Mouse (Mus musculus) myocyte (in vitro differentiated cells): ENCODE results near the gene Apoc4. TPM values are rescaled to one million over a fixed set of nuclear protein-coding genes. Genes with fewer than 3 reads are reported as not detected.

Source experiments
- H3K27me3 ChIP-seq: one replicate; pipeline ENCODE4 v1.6.1; 2011; ENCODE audit not compliant: control insufficient read depth, insufficient read depth, insufficient read length
- H3K36me3 ChIP-seq: one replicate; pipeline ENCODE4 v1.6.1; 2011; ENCODE audit not compliant: control insufficient read depth, insufficient read depth
- H3K4me2 ChIP-seq: one replicate; pipeline ENCODE4 v1.6.1; 2011; ENCODE audit warnings: low read depth, control low read depth
- H3K4me3 ChIP-seq: one replicate; pipeline ENCODE4 v1.5.1; 2011; ENCODE audit warnings: mild to moderate bottlenecking, control low read depth, moderate library complexity
- H3K79me2 ChIP-seq: one replicate; pipeline ENCODE4 v1.6.1; 2011; ENCODE audit not compliant: control insufficient read depth, insufficient read depth
- H3ac ChIP-seq: one replicate; pipeline ENCODE4 v1.6.1; 2011; ENCODE audit not compliant: control insufficient read depth, insufficient read length
- CEBPB ChIP-seq: IDR thresholded peaks from 2 replicates; pipeline ENCODE4 v1.6.1; 2011; ENCODE audit warnings: mild to moderate bottlenecking, moderate library complexity; ENCODE audit not compliant: poor library complexity, insufficient read depth, severe bottlenecking
- E2F4 ChIP-seq: IDR thresholded peaks from one replicate; pipeline ENCODE4 v1.6.1; 2011; ENCODE audit warnings: mild to moderate bottlenecking, control low read depth, moderate library complexity; ENCODE audit not compliant: insufficient read depth
- MAX ChIP-seq: IDR thresholded peaks from one replicate; pipeline ENCODE4 v1.6.1; 2011; ENCODE audit warnings: low read depth, mild to moderate bottlenecking, control low read depth
- MYOD1 ChIP-seq, 3 experiments: IDR thresholded peaks; one replicate each; pipeline ENCODE4 v1.6.1; 2011; ENCODE audit warnings: control low read depth in 2 of 3, low read depth in 2 of 3, mild to moderate bottlenecking in 2 of 3, moderate library complexity in 1 of 3; ENCODE audit not compliant: insufficient read length in 2 of 3, control insufficient read depth in 1 of 3
- MYOG ChIP-seq, 3 experiments: IDR thresholded peaks; one replicate each; pipeline ENCODE4 v1.6.1; 2011; ENCODE audit warnings: control low read depth in 2 of 3, low read depth in 2 of 3, mild to moderate bottlenecking in 2 of 3; ENCODE audit not compliant: insufficient read length in 2 of 3, control insufficient read depth in 1 of 3, insufficient read depth in 1 of 3
- POLR2A ChIP-seq: IDR thresholded peaks from one replicate; pipeline ENCODE4 v1.6.1; 2011; ENCODE audit warnings: low read depth, mild to moderate bottlenecking, control low read depth, moderate library complexity; ENCODE audit not compliant: insufficient read length
- POLR2AphosphoS2 ChIP-seq: IDR thresholded peaks from one replicate; pipeline ENCODE4 v1.6.1; 2011; ENCODE audit warnings: low read depth, control low read depth; ENCODE audit not compliant: insufficient read length
- REST ChIP-seq: IDR thresholded peaks from one replicate; pipeline ENCODE4 v1.6.1; 2011; ENCODE audit warnings: mild to moderate bottlenecking, control low read depth, moderate library complexity; ENCODE audit not compliant: insufficient read depth, insufficient read length
- SRF ChIP-seq: IDR thresholded peaks from one replicate; pipeline ENCODE4 v1.6.1; 2011; ENCODE audit warnings: low read depth; ENCODE audit not compliant: control insufficient read depth, insufficient read length
- TCF12 ChIP-seq: IDR thresholded peaks from one replicate; pipeline ENCODE4 v1.6.1; 2011; ENCODE audit warnings: mild to moderate bottlenecking, control low read depth; ENCODE audit not compliant: poor library complexity, insufficient read depth, severe bottlenecking
- TCF3 ChIP-seq: IDR thresholded peaks from one replicate; pipeline ENCODE4 v1.6.1; 2011; ENCODE audit warnings: low read depth, control low read depth; ENCODE audit not compliant: insufficient read length
- USF1 ChIP-seq: IDR thresholded peaks from one replicate; pipeline ENCODE4 v1.6.1; 2011; ENCODE audit warnings: low read depth, mild to moderate bottlenecking, control low read depth, moderate library complexity
- polyA plus RNA-seq: library from polyadenylated mRNA; unstranded; fragments of >200 nt; fragmentation: generic; extraction: Trizol; gene quantifications from one replicate; pipeline ENCODE4 v1.2.1, GENCODE M21; 2012; ENCODE audit warnings: missing spikeins

The Apoc4 gene
- polyA plus RNA-seq, 1 experiment, result not detected

GRCm38 (mm10) chr7:19668947-19669721, 12.1 kb downstream of the Apoc4 start:
- no peaks in the 10 kb centered on the region for H3K36me3 ChIP-seq
- H3K4me2 ChIP-seq, result peak overlapping the region; percentile 79
- H3K4me3 ChIP-seq, result no peak overlapping the region
- peaks cover 5% of the 10 kb centered on the region for H3K27me3 ChIP-seq
- no peak overlapping the region for H3ac ChIP-seq
- no peak for TF ChIP-seq TCF3
- TF ChIP-seq USF1, result no peak
- no peak for TF ChIP-seq SRF
- TF ChIP-seq E2F4, result no peak
- no peak for TF ChIP-seq CEBPB
- no peak for TF ChIP-seq MAX
- no peak for TF ChIP-seq TCF12
- no peak for TF ChIP-seq POLR2A
- no peak for TF ChIP-seq POLR2AphosphoS2
- TF ChIP-seq REST, result no peak
- no peak for TF ChIP-seq MYOD1 (IDR thresholded peaks at IDR 0.05; ENCODE audit: control insufficient read depth in 1 of 3, insufficient read length in 2 of 3, low read depth in 2 of 3)
- TF ChIP-seq MYOG (IDR thresholded peaks at IDR 0.05; ENCODE audit: control insufficient read depth in 1 of 3, insufficient read depth in 1 of 3, insufficient read length in 2 of 3, low read depth in 2 of 3), result no peak
- peaks cover 4% of the 10 kb centered on the region for H3K79me2 ChIP-seq

GRCm38 (mm10) chr7:19667434-19667833, 13.8 kb downstream of the Apoc4 start:
- Histone ChIP-seq H3K79me2 (peaks cover 21% of the 10 kb centered on the region), H3K27me3 (no peaks in the 10 kb centered on the region), H3K4me2 (no peak overlapping the region), H3K4me3 (no peak overlapping the region), H3K36me3 (no peaks in the 10 kb centered on the region), H3ac (no peak overlapping the region)
- TF ChIP-seq E2F4, result no peak
- no peak for TF ChIP-seq TCF3
- TF ChIP-seq SRF, result no peak
- TF ChIP-seq POLR2A, result no peak
- no peak for TF ChIP-seq USF1
- TF ChIP-seq CEBPB, result no peak
- TF ChIP-seq MAX, result no peak
- TF ChIP-seq MYOD1 (IDR thresholded peaks at IDR 0.05; ENCODE audit: control insufficient read depth in 1 of 3, insufficient read length in 2 of 3, low read depth in 2 of 3), result no peak
- no peak for TF ChIP-seq POLR2AphosphoS2
- TF ChIP-seq MYOG (IDR thresholded peaks at IDR 0.05; ENCODE audit: control insufficient read depth in 1 of 3, insufficient read depth in 1 of 3, insufficient read length in 2 of 3, low read depth in 2 of 3), result no peak
- TF ChIP-seq REST, result no peak
- TF ChIP-seq TCF12, result no peak

- Histone ChIP-seq H3K36me3 (no peaks in the 10 kb centered on the region), H3K79me2 (peaks cover 28% of the 10 kb centered on the region), H3K4me3 (no peak overlapping the region), H3K4me2 (no peak overlapping the region), H3ac (no peak overlapping the region), H3K27me3 (no peaks in the 10 kb centered on the region)
- TF ChIP-seq USF1 (no peak), SRF (no peak), REST (no peak), POLR2AphosphoS2 (no peak), TCF12 (no peak), CEBPB (no peak), MYOG (IDR thresholded peaks at IDR 0.05; ENCODE audit: control insufficient read depth in 1 of 3, insufficient read depth in 1 of 3, insufficient read length in 2 of 3, low read depth in 2 of 3) (no peak)
Measured at GRCm38 (mm10) chr7:19666750-19667149, 14.5 kb downstream of the Apoc4 start.

- TF ChIP-seq MAX (peak; percentile 3), MYOD1 (IDR thresholded peaks at IDR 0.05; ENCODE audit: control insufficient read depth in 1 of 3, insufficient read length in 2 of 3, low read depth in 2 of 3) (no peak), CEBPB (no peak), TCF12 (no peak), USF1 (no peak), TCF3 (no peak), SRF (no peak), REST (no peak), POLR2A (peak; percentile 86), MYOG (IDR thresholded peaks at IDR 0.05; ENCODE audit: control insufficient read depth in 1 of 3, insufficient read depth in 1 of 3, insufficient read length in 2 of 3, low read depth in 2 of 3) (no peak), E2F4 (no peak), POLR2AphosphoS2 (peak; percentile 74)
- Histone ChIP-seq H3K4me3 (peak within 1 kb of the TSS; percentile 80), H3K79me2 (peaks cover 42% of the 10 kb centered on the region), H3ac (peak within 1 kb of the TSS; percentile 72), H3K27me3 (no peaks in the 10 kb centered on the region), H3K36me3 (no peaks in the 10 kb centered on the region), H3K4me2 (peak within 1 kb of the TSS; percentile 95)
Measured at GRCm38 (mm10) chr7:19664955-19665841, 16.1 kb downstream of the Apoc4 start, which contains the start of gene Clptm1. Gene Clptm1, minus strand, starts transcription at chr7:19665033.
